Mouse (Mus musculus) fat pad, adult 2 months (tissue): ENCODE results near the gene Cxadr.

Experiments used
- DNase-seq: peaks from one replicate; pipeline ENCODE4 v3.0.0-alpha.2; 2011; ENCODE audit warnings: low read depth, low spot score; ENCODE audit errors: extremely low read depth

Gene Cxadr

DNA sequence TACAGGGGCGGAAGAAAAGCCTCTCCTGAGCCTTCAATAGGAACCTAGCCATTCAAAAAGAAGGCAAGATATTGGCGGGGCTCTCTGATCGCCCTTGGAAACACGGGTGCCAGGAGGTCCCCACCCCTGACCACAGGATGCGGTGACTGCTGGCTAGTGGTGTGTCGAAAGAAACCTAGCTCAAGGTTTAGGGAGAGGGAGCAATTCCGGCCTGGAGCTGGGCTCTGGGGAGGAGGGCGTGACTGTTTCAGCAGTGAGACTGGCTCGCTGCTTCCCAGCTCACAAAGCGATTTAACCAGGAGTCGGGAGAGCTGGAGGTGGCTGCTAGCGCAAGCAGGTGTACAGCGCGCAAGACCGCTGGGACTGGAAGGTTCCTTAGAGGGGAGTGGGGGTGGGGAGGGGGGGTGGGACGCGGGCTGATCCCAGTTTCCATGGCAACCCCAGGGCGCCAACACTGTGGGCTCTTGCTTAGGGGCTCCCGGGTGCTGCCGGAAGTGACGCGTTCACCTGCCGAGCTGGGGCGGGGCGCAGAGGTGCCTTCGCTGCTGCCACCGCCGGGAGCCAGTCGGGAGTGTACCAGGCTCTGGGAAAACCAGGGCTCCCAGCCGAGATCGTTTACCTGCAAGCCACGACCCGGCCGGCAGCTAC lies at the start of gene Cxadr:
Gene Cxadr (plus strand): TSS at position 307 of the 648 bp plus-strand sequence.
- DNase-seq: no peak

DNA sequence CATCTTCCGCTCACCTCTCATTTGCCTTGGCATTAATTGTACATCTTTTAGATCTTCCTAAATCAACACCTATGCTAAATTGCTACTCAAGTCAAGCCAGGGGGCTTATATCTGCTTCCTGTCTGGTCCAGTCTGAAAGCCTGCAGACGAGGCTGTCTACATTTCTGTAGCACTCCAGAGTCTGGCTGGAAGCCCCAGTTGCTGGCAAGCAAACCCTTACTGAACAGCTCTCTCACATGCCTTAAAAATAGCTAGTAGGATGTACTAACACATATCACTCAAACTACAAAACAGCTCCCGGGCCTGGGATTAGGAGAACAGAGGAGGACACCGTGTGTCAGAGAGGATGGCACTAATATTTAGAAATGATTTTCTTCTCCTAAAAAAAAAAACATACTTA lies 42.3 kb upstream of the Cxadr start:
- DNase-seq: no peak

DNA sequence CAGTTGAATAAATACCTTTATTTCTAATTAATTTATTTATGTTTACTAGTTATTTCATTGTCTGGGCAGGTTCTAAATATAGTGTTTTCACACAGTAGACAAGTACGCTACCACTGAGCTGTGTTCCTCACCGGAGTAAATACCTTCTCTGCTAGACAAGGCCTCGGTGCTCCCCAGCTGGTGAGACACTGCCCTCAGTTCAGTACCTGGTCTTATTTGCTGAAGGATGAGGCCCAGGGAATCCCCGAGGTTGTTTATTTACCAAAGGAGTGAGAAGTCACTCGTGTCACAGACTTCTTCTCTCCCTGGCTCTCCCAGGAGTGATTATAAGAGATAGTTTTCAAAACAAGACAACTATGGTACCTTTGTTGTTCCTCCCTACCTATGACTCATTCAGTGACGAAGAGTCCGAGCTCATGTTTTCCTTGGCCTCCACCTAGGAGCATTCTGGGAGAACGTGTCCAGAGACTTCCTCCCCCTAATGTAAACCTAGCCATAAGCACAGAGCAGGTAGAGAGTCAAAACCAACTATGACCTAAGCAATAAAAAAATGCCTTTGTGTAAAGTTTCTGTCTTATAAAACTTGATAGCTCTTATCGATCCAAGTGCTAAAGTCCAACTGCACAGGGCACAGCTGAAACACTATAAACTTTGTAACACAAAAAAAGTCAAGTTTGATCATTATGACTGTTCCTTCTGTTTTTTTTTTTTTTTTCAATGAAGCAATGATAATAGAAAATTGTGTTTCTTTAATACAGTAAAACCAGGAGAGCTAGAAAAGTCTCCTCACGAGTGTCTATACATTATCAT lies 41.0 kb upstream of the Cxadr start:
- no peak for DNase-seq

DNA sequence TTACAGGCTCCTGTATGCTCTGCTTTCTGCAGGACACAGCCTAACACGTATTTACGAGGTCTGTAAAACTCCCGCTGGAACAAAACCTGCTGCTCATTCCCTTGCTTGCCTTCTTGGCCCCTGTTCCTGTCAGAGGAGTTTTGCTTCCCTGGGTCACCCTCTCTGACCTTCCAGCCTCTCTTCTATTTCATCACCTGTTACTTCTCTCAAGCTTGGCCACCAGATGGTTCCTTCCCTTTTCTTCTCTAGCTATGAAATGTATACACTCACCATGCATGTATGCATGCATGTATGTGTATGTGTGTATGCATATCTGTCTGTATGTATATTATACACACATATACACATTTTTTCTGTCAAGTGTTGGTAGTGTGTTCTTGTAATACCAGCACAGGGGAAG lies 39.8 kb upstream of the Cxadr start:
- DNase-seq: no peak

DNA sequence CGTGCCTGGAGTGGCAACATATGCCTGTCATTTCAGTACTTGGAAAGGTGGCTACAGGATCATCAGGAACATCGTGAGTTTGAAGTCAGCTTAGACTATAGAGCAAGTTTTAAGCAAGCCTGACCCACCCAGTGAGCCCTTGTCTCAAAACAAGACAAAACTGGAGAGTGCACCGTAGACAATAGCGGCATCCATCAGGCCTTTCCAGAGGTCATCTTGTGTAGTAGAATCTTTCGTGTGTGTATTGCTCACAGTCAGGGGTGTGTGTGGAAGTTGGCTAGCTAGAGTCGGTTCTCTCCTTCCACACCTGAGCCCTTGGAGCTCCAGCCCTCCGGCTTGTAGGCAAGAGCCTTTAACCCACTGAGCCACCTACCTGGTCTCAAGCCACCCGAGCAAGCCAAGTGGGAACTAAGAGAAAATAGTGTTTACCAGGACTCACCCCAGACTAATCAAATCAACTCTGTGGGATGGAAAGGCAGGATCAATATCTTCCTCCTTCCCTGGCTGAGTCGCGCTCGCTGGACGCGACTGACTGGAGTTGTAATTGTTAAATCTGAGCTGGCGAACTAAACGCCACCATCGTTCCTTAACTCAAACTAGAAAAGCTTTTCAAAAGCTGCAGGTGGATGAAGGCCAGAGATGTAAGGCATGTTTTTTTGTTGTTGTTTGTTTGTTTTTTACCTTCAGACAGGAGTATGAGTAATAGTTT lies 36.7 kb upstream of the Cxadr start:
- no peak for DNase-seq

DNA sequence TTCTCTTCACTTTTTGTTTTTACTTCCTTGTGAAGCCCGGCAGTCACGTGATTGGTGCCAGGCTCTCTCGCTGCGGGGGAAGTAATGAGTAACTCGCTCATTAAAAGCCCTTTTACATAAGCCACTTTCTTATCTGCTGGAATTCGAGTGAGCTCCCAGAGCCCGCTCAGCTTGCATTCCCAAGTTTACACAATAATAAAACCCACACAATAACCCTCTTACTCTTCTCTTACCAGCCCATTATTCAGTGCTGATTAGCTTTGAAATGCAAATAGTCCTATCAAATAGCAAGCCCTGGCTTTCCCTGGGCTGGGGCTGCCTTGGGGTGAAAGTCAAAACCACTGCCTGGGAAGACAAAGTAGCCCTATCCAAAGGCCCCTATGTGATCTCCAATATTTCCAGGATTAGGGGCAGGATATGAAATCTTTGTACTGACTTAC lies 36.1 kb upstream of the Cxadr start:
- no peak for DNase-seq

DNA sequence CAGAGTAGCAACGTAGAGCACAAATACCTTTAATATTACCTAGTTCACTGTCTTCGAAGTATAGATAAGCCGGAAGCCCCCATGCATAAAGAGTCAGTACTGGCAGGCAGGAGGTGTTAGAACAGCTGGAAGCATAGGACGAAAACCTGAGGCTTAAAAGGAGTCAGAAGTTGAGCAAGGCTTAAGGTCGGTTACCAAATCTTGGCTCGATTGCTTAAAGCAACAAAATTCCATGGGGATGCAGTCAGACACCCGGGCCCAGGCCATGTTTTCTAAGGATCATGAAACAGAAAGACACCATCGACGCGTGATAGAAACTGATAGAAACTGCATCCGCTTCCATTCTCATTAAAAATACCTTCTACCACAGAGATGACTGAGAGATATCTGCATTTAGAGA lies 35.5 kb upstream of the Cxadr start:
- no peak for DNase-seq

DNA sequence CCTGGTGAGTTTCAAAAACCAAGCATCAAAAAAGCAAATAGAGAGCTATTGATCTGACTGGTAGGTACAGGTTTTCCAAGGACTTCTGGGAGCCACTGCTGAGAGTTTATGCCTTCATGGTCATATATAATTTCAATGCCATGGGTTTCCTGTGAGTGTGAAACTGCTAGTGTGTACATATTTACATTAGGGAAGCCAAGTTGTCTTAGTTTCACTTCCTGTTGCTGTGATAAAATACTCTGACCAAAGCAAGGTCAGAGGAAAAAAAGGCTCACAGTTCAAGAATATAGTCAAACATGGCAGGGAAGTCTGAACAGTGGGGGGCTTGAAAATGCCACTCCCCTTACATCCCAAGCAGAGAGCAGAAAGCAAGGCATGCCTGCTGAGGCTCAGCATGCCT lies 33.8 kb upstream of the Cxadr start:
- no peak for DNase-seq

DNA sequence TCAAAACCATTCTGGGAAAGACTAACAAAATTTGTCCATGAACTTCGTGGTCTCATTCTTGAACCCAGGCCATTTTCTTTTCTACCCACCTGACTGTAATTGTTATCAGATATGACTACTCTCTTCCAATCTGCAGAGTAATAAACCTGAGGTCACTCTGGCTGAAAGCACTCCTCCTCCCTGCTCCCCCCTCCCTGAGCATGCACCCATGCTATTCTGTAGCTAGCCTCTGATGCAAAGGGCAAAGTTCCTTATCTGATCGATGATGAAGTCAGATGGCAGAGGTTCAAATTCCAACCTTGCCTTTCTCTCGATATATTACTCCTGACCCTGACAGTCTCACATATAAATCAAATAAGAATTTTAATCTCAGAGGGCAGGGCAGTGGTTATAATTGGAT lies 33.1 kb upstream of the Cxadr start:
- no peak for DNase-seq

DNA sequence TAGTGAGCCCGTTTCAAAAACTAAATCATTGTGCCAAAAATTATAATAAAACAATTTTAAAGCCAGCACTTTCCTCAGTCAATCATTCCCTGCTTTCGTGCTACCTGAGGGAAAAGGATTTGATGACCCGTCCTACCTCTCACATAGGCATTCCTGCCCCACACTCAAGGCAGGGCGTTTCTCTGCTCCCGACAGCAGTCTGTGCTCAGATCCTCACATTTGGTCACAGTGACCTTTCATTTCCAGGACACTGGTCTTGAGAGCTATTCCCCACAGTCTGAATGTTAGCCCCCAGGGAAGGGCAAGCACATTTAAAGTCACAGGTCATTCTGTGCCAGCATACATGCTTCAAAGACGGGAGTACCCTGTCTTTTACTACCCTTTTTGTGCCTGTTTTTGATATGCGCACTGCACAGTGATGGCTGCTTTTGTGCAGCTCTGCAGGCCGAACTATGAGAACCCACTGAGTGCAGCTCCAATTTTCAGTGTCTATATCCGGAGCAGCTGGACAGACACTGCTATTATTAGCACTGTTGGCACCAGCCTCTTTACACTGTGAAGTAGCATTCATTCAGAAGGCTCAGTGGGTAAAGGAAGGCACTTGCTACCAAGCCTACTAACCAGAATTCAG lies 26.3 kb upstream of the Cxadr start:
- DNase-seq: no peak

- DNase-seq: no peak
Observed at GRCm38 (mm10) chr16:78277567-78277966, 23.7 kb upstream of the Cxadr start.

GRCm38 (mm10) chr16:78280093-78280881 lies 21.0 kb upstream of the Cxadr start:
- no peak for DNase-seq

DNA sequence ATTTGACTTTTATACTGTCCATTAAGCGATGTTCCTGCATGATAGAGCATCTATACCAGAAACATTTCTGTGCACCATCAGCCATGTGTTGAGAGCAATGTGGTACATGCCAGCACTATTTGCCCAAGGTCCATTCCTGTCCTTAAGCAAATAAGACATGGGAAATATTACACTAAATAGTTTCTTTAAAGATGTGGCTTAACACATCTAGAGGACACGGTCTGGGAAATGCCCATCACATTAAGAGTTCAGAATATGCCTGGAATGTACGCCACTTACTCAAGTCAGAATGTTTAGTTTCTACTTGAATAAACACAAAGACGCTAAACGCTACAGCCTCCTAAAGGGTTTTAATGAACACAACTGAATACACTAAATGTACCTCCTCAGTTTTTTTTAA lies 18.1 kb upstream of the Cxadr start:
- no peak for DNase-seq

- DNase-seq: no peak
Observed at GRCm38 (mm10) chr16:78294051-78294450, 7.2 kb upstream of the Cxadr start.

DNA sequence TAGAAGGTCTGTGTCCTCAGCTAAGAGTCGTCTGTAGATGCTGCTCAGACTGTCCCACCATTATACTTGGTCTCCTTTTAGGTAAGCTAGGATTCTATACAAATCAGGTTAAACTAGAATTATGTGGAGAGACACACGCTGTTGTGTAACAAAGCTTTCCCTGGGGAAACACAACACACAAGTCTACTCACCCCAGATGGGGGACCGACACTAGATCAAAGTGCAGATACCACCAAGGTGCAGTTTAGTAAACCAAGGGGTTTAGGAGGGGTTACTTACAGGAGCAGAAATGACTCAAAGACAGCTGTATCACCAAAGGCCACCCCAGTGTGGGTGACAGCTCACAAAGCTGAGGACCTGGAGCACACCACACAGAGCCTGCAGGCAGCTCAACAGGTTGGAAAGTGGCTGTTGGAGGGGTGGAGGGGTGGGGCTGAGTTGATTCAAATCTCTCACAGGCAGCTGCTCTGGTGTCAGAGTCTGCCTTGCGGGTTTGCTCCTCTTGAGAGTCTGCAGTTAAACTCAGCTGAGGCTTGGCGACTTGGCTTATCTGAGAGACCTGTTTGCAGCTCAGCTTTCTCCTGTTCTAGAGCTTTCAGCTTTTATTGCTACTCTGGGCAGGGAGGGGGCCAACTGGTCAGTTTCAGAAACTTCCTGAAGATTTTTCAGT lies 6.5 kb upstream of the Cxadr start:
- DNase-seq: no peak

GRCm38 (mm10) chr16:78295601-78296000 lies 5.7 kb upstream of the Cxadr start:
- no peak for DNase-seq

DNA sequence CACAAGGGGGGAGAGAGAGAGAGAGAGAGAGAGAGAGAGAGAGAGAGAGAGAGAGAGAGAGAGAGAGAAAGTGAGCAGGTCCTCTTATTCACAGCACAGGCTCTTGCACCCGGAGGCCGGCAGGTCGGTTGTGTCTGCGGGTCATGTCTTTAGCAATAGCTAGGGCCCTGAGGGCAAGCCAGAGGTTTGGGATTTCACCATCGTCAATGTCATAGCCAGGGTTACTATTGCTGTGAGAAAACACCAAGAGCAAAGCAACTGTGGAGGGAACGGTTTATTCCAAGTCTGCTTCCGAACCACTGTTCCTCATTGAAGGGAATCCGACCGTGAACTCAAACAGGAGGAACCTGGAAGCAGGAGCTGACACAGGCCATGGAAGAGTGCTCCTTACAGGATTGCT lies 5.2 kb upstream of the Cxadr start:
- no peak for DNase-seq

GRCm38 (mm10) chr16:78301831-78302677 lies 765 bp downstream of the Cxadr start:
- DNase-seq: no peak

DNA sequence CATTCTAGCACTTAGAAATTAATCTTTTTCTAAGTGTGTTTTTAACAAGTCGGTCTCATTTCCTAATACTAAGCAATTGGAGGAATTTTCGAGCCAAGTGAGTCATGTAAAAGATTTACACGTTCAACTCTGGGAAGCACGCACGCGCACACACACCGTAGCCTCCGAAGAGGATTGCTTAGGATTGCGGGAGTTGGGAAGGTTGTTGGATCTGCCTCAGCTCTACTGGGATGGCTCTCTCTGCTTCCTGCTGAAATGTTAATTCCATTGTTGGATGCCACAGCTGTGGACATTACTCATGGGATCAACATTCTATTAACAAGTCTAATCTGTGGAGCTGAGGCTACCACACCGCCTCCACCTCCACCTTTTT lies 1.4 kb downstream of the Cxadr start:
- no peak for DNase-seq
